Mouse (Mus musculus): ENCODE measurements around the gene Zfp422. TPM values are rescaled to one million over a fixed set of nuclear protein-coding genes. Genes with fewer than 3 reads are reported as not detected.

Gene Zfp422
- total RNA-seq, 4 experiments from 2014 or later, result 19.8 to 22.8 (median 20.4) TPM

- no peak for DNase-seq (ENCODE audit: low spot score in 2 of 2)
Observed at GRCm38 (mm10) chr6:116584095-116584494, 44.7 kb downstream of the Zfp422 start, which contains the start of gene Olfr215. Olfr215 (minus strand) TSS chr6:116584195.

Small RNAs within 50 kb of the gene (microRNA-seq; reads per million reads assigned to microRNA genes)
- gene Mir7043, result 0 to 0.32 reads per million in 2 experiments

Other genes starting within 250 kb of the Zfp422 start
- 1 to 10 TPM; 1.4 to 5.7 (median 3.8) TPM for gene Alox5, start 167.8 kb downstream of the Zfp422 start, total RNA-seq (2022)
- not detected for gene Olfr211, start 139.9 kb downstream of the Zfp422 start, total RNA-seq (2022)
- gene Olfr212, start 122.5 kb downstream of the Zfp422 start, total RNA-seq (2022), result under 1 TPM in 1 of 4 experiments, not detected in 3; 0.12 TPM
- not detected for gene Olfr213, start 90.5 kb downstream of the Zfp422 start, total RNA-seq (2022)
- gene Gm5580, start 77.9 kb downstream of the Zfp422 start, total RNA-seq (2022), result 1 to 10 TPM; 1.7 to 3.0 (median 2.6) TPM
- gene Olfr214, start 74.8 kb downstream of the Zfp422 start, total RNA-seq (2022), result not detected
- gene Olfr215, start 44.8 kb downstream of the Zfp422 start, total RNA-seq (2022), result not detected
- gene Depp1, start 21.6 kb upstream of the Zfp422 start, total RNA-seq (2022), result 1 to 10 TPM in 3 of 4 experiments, under 1 TPM in 1; 0.94 to 2.9 (median 1.9) TPM
- 1 to 10 TPM; 4.7 to 7.3 (median 5.0) TPM for gene Rassf4, start 45.0 kb upstream of the Zfp422 start, total RNA-seq (2022)
- gene Tmem72, start 87.9 kb upstream of the Zfp422 start, total RNA-seq (2022), result under 1 TPM; 0.53 to 0.82 (median 0.66) TPM